Mouse (Mus musculus) NIH3T3 (cell line): ENCODE data around the gene Nop58.

Experiments used
- DNase-seq: peaks from one replicate; pipeline ENCODE4 v3.0.0-alpha.2; 2012; ENCODE audit warnings: low read depth

Nop58 gene

GRCm38 (mm10) chr1:59719900-59720299 lies 35.1 kb downstream of the Nop58 start:
- DNase-seq: peak; percentile 86

- DNase-seq: peak; percentile 51
Measured at GRCm38 (mm10) chr1:59725661-59726060, 40.9 kb downstream of the Nop58 start.

- no peak for DNase-seq
Measured at GRCm38 (mm10) chr1:59730106-59730505, 45.3 kb downstream of the Nop58 start.

- DNase-seq: no peak
Measured at GRCm38 (mm10) chr1:59730737-59731136, 46.0 kb downstream of the Nop58 start.

DNA sequence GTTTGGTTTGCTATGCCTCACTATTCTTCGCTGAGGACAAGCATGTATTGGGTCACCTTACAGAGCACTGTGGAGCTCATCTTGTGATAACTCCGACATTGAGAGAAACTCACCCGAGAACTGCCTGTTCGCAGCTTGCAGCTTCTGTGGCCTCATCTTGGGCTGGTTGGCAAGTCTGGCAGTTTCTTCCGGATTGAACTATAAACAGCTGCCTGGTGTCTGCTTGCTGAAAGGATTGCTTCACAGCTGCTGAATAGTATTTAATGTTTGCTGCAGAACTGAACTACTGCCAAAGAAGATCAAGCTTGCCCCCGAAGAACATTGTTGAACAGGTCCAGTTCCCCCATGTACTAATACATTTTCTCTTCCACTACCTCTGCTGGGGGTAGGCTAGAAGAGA lies 49.3 kb downstream of the Nop58 start:
- peak; percentile 43 for DNase-seq

DNA sequence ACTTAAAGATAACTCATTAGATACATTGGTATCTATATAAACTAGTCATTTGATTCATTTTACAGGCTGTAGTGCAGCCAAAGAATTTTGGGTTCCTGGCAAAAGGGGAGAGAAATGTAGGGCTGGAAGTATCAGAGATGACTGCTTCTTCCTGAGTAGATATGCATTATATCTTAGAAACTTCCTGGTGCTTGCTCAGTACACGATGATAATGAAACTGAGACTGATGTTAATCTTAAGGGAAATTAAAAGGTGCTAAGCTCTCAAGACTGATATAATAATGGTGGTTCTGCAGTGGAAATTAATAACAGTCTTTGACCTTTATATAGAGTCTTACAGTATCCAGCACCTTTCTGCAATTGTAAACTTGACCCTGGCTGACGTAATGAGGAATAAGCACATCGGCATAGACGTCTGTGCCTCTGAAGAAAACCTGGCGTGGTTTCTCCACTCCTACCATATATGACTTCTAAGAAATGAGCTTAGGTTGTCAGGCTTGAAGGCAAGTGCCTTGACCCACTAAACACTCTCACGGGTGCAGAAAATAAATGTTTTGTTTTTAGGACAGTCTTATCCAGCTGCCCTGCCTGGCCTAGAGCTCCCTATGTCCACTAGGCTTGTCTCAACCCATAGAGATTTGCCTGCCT lies 54.1 kb downstream of the Nop58 start:
- no peak for DNase-seq

DNA sequence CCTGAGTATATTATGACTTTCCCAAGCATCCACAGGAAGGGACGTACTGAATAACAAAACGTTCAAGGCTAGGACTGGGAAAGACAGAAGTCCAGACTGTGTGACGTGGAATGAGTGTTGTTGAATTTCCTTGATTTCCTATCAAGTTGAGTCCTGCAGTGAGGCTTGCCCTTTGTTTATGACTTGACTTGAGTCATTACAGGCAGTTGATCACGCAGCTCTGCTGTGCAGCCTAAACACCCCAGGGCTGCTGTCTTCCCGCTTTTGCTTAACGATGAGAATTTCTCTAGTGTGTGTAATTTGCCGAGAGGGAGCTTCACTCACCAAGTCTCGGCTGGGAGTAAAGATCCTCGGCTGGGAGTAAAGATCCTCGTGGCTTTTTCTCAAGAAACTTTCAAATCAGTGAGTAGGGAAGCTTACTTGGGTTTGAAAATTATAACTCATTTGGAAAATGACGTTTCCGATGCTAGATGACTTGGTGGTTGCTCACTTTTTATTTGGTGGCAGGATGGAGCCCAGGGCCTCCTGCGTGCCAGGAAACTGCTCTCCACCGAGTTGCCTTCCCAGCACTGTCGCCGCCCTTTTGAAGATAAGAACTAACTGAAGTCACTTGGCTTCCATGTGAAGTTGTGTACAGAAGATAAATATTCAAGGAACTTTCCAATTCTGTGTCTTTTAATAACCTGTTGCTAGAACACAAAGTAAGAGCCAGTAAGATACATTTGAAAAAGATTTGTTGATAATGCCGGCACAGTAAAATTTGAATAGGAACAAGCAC lies 55.0 kb downstream of the Nop58 start:
- DNase-seq: no peak

DNA sequence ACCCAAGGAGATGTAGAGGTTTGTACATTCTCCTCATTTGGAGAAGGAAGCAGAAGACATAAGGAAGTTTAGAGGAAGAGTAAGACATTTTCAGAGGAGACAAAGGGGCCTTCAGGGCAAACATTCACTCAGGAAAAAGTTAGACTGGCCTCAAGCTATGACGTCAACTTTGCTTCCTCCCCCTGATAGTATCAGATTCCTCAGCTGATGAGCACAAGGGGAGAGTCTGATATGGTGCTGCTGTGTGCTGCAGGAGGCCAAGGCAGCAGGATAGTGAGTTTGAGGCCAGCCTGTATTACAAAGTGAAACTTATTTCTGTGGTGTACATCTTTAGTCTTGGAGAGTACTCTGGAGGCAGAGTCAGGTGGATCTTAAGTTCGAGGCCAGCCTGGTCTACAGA lies 64.3 kb downstream of the Nop58 start:
- DNase-seq: no peak

DNA sequence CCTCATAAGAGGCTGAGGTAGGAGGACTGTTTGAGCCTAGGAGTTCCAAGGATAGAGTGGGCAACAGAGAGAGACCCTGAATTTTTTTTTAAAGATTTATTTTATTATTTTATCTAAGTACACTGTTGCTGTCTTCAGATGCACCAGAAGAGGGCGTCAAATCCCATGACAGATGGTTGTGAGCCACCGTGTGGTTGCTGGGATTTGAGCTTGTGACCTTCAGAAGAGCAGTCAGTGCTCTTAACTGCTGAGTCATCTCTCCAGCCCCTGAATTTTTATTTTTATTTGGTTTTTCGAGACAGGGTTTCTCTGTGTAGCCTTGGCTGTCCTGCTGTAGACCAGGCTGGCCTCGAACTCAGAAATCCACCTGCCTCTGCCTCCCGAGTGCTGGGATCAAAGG lies 65.0 kb downstream of the Nop58 start:
- DNase-seq: peak; percentile 36

GRCm38 (mm10) chr1:59755298-59755697 lies 70.5 kb downstream of the Nop58 start:
- DNase-seq: no peak

- DNase-seq: no peak
Measured at GRCm38 (mm10) chr1:59758325-59758724, 73.6 kb downstream of the Nop58 start.

- DNase-seq: peak; percentile 65
Measured at GRCm38 (mm10) chr1:59762208-59762607, 77.4 kb downstream of the Nop58 start.

DNA sequence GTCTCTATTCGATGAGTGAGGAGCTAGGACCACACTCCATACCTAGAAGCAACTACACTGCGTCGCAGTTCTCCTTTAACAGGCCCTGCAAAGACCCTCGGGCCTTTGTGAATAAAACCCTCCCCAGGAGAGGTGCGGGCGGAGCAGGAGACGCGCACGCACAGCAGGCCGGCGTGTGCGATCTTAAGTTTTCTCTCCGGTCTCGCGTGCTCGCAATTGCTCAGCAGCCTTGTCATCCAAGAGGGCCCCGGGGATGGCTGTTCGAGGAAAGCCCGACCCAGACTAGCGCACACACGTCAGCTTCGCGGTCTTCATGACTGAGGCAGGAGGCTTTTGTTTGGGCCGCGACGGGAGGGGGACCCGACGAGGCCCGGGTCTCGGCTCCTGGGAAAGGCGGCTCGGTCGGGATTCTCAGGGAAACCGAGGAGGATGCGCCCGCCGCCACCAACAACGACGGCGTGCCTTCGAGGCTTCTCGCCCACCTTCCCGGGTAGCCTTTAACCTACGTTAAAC lies 77.9 kb downstream of the Nop58 start:
- peak; percentile 82 for DNase-seq

DNA sequence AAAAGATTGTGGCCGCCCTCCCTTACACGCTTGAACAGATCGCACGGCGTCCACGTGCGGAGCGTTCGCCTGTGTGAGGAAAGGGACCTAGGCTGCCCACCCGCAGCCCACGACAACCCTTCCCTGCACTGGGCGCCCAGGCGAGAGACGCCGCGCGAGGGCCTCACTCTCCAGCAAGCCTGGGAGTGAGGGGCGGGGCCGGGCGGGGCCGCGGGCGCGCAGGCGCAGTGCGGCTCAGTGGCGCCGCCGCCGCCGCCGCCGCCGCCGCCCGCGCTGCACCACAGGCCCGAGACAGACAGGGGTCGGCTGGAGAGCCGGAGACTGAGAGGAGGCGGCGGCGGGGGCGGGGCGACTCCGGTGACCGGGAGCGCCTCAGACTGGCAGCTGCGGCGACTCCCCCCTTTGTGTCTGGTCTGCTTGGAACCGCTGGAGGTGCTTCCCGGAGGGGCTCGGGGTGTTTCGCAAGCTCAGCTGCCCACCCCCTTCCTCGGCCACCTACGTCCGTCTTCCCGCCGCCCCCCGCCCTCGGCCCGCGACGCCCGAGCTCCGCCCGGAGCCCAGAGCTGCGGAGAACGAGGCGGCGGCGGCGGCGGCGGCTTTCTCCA lies 78.5 kb downstream of the Nop58 start, which contains the start of gene Bmpr2:
Bmpr2 (plus strand) TSS at position 237 of the 605 bp plus-strand sequence.
- DNase-seq: peak; percentile 95

DNA sequence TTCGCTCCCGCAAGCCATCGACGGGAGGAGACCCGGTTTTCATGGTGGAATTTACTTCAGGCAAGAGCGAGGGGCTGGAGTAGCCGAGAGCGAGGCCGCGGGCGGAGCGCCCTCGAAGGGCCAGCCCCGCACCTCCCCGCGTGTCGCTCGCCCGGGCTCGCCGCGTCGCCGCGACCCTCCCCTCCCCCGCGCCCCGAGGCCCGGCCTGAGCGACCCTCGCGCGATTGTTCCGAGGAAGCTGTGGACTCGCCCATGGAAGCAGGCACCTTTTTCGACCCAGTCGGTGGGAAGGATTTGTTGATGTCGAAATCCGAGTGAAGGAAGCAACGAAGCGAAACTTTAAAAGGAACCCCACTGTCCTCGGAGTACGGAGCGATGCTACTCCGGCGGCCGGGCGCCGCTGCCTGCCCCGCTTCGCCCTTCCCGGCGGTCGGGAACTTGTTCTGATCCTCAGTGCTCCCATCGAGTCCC lies 79.0 kb downstream of the Nop58 start:
- DNase-seq: peak; percentile 70

GRCm38 (mm10) chr1:59764407-59764971 lies 79.7 kb downstream of the Nop58 start:
- DNase-seq: peak; percentile 67

DNA sequence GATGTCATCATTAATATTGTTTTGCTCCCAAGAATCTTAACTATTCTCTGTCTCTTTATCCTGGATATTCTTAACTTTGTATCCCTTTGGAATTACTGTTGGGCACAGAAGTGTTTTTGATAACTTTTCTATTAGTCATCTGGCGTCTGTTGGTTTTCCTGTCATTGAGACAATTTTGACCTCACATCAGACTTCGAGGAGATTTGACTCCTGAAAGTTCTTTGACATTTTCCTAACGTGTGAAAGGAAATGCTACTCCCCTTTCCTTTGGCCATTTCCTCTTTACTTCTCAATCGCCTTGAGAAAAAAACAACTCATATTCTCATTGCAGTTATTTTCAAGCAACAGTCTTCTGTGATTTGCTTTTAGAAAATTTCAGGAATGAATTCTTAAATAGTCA lies 80.5 kb downstream of the Nop58 start:
- no peak for DNase-seq

- DNase-seq: no peak
Measured at GRCm38 (mm10) chr1:59766626-59767025, 81.9 kb downstream of the Nop58 start.
